Mouse (Mus musculus) erythroid progenitor cell, adult 5-6 weeks (primary cell): ENCODE measurements around the gene Gm37596. TPM values are rescaled to one million over a fixed set of nuclear protein-coding genes. Genes with fewer than 3 reads are reported as not detected.
"Not testable (repeated sequence)": the region's sequence is repeated elsewhere in the genome, so short reads cannot be mapped to it uniquely, and the experiment has no call there.

ENCODE experiments used
- ATAC-seq: replicated peaks from 2 replicates; pipeline ENCODE4 v1.8.0; 2016; ENCODE audit warnings: moderate number of reproducible peaks, mild to moderate bottlenecking, moderate TSS enrichment, inconsistent platforms; ENCODE audit not compliant: poor library complexity, low FRiP score, severe bottlenecking
- total RNA-seq, 2 experiments: library from RNA; stranded (forward) in 1 of 2; stranded (reverse) in 1 of 2; fragments of 150-400 nt in 1 of 2; fragments of 186-747, 209-891 nt in 1 of 2; gene quantifications; 2 replicates each; pipeline versions ENCODE4 v1.2.3 to v1.2.4; 2015 to 2017; ENCODE audit warnings: low replicate concordance in 2 of 2

The Gm37596 gene
- total RNA-seq (2015; ENCODE audit: low replicate concordance) = not detected in 2 replicates
- not detected in 2 replicates for total RNA-seq (2017; ENCODE audit: low replicate concordance)

DNA sequence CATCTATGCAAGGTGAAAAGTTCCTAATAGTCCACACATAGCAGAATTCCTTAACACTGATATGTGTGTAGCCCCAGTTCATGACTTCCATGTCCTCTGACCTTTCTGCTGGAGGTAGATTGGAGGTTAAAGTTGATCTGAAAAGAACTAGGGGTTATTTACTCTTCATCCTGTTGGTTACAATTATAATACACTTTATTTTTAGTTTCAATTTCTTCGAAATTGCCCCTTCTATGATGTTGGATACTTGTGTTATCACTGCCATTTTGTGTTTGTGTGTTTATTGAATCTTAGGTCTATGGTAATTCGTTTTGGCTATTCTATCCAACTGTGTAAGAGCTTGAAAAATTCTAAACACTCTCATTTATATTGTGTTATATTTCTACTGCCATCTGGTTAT, at the start of gene Gm37596:
Gene Gm37596 (minus strand): TSS at position 101 of the 400 bp plus-strand sequence.
- not testable (repeated sequence) for ATAC-seq

DNA sequence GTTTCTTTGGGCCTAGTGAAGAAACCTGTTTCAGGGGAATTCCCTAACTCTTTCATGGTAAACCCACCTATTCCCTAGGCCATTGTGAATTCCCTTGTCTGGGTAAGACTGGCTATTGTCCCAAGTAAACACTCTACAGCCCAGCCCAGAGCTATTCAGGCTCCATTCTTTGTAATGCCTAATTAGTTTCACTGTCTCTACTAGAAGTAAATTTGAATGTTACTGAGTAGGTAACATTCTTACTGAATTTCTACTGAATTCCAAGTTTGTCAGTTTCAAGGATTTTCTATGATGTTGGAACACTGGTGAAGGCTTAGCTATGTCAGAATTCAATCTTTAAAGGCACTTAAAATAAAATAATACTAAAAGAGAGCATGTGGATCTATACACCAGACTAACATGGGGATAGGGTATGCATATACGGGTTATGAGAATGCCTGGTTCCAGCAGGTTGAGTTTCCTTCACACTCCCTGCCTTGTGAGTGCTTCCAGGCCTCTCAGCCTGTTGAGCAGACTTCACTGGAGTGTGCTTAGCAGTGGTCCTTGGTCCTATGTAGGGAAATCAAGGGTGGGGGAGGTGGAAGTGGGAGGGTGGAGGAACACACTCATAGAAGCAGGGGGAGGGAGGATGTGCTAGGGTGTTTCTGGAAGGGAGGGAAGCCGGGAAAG, 16.2 kb upstream of the Gm37596 start:
- ATAC-seq = not testable (repeated sequence)

DNA sequence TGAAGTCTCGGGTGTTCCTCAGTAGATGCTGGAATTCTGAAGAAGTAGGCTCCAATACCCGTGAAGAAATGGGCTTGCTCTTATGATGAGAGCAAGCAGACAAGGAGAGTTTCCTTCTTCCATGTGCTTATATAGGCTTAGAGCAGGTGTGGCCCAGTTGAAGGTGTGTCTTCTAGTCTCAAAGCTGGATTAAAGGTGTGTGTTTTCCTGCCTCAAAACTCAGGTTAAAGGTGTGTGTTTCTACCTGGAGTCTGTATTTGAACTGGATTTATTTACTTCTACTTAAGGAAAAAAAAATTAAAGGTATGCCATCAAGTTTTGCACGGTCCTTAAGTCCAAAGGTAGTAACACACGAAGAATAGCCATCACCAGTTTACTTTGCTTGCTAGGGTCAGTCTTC, 16.7 kb downstream of the Gm37596 start, which contains the start of gene Tdpoz1:
Gene Tdpoz1 (minus strand): TSS at position 101 of the 400 bp plus-strand sequence.
- ATAC-seq = not testable (repeated sequence)

DNA sequence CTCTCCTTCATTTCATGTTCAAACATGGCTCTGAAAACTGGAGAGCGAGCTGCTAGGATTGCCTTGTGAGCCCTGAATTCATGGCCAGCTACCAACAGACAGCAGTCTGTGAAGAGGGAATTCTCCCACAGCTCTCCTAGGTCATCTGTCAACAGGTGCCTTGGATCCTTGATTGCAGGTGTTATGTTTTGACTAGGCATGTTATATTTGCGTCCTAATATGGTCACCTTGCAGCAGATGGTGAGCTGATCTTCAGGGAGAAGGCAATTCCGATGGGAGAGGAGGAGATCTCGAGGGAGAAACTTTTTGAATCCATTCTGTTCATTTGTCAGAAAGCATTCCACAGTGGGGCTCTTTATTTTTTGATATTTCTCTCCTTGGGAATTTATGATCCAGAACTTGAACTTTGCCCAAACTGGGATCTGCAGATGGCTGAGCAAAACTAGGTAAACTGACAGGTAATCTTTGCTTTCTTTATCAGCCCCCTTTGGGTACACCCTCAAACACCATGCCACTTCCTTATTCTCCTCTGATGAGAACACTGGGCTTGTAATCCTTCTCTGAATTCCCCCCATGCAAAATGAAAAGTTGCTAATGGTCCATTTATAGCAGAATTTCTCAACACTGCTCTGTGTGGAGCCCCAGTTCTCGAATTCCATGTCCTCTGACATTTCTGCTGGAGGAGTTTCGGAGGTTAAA, 21.9 kb downstream of the Gm37596 start:
- not testable (repeated sequence) for ATAC-seq

DNA sequence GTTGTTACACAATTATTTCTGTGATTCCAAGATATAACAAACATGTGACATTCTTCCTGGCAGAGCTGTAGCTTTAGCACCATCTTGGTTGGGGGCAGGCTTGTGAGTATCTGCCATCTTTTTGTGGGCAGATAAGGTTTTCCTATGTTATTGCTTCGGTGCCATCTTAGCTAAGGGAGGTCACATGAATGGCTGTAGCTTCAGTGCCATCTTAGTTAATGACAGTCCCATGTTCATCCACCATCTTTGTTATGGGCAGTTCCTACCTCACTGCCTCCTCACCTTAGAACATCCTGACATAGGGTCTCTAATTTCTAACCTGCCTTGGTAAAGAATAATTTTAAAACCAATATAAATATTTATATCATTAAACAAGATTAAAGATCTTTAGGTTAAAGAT, 38.6 kb downstream of the Gm37596 start:
- ATAC-seq = no peak

DNA sequence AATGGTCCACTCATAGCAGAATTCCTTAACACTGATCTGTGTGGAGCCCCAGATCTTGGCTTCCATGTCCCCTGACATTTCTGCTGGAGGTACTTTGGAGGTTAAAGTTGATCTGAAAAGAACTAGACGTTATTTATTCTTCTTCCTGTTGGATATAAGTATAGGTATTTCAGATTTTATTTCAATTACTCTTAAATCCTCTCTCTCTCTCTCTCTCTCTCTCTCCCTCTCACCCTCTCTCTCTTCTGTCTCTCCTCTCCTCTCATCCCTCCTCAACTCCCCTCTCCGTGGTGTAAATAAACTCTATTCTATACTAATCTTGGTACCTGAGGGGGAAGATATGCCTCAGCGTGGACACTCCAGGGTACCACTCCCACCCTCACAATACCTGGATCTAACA, 40.3 kb downstream of the Gm37596 start, which contains the start of gene Tdpoz2:
Gene Tdpoz2 (minus strand): TSS at position 101 of the 400 bp plus-strand sequence.
- ATAC-seq = no peak

Other genes starting within 250 kb of the Gm37596 start
- not detected in 2 replicates for gene Tchhl1, start 224.3 kb downstream of the Gm37596 start, total RNA-seq (2015; ENCODE audit: low replicate concordance)
- not detected in 2 replicates for gene Tchhl1, start 224.3 kb downstream of the Gm37596 start, total RNA-seq (2017; ENCODE audit: low replicate concordance)
- 477 and 485 TPM in 2 replicates for gene S100a11, start 172.6 kb downstream of the Gm37596 start, total RNA-seq (2015; ENCODE audit: low replicate concordance)
- 7.3 and 30.8 TPM in 2 replicates for gene S100a11, start 172.6 kb downstream of the Gm37596 start, total RNA-seq (2017; ENCODE audit: low replicate concordance)
- gene S100a10, start 138.0 kb downstream of the Gm37596 start, total RNA-seq (2015; ENCODE audit: low replicate concordance) = 41.1 and 59.5 TPM in 2 replicates
- gene S100a10, start 138.0 kb downstream of the Gm37596 start, total RNA-seq (2017; ENCODE audit: low replicate concordance) = 48.9 and 71.8 TPM in 2 replicates
- not detected in 2 replicates for gene Tdpoz2, start 40.4 kb downstream of the Gm37596 start, total RNA-seq (2015; ENCODE audit: low replicate concordance)
- not detected in 2 replicates for gene Tdpoz2, start 40.4 kb downstream of the Gm37596 start, total RNA-seq (2017; ENCODE audit: low replicate concordance)
- gene Tdpoz1, start 16.8 kb downstream of the Gm37596 start, total RNA-seq (2015; ENCODE audit: low replicate concordance) = not detected in 2 replicates
- gene Tdpoz1, start 16.8 kb downstream of the Gm37596 start, total RNA-seq (2017; ENCODE audit: low replicate concordance) = not detected in 2 replicates
- not detected in 2 replicates for gene Gm5773, start 79.9 kb upstream of the Gm37596 start, total RNA-seq (2015; ENCODE audit: low replicate concordance)
- gene Gm5773, start 79.9 kb upstream of the Gm37596 start, total RNA-seq (2017; ENCODE audit: low replicate concordance) = not detected in 2 replicates
- gene Tdpoz4, start 103.3 kb upstream of the Gm37596 start, total RNA-seq (2015; ENCODE audit: low replicate concordance) = not detected in 2 replicates
- gene Tdpoz4, start 103.3 kb upstream of the Gm37596 start, total RNA-seq (2017; ENCODE audit: low replicate concordance) = not detected in 2 replicates
- gene Tdpoz3, start 132.9 kb upstream of the Gm37596 start, total RNA-seq (2015; ENCODE audit: low replicate concordance) = not detected in 2 replicates
- not detected in 2 replicates for gene Tdpoz3, start 132.9 kb upstream of the Gm37596 start, total RNA-seq (2017; ENCODE audit: low replicate concordance)